Mouse (Mus musculus) retina, postnatal 7 days (tissue): ENCODE results near the gene Zfp534.
"Not testable (repeated sequence)": the region's sequence is repeated elsewhere in the genome, so short reads cannot be mapped to it uniquely, and the experiment has no call there.

ENCODE experiments used
- DNase-seq: peaks from one replicate; pipeline ENCODE4 v3.0.0-alpha.2; 2012; ENCODE audit warnings: low read depth, low spot score

The Zfp534 gene

GRCm38 (mm10) chr4:147702453-147702852 is at the start of gene Zfp534:
Gene Zfp534 (minus strand): TSS chr4:147702553.
- DNase-seq = not testable (repeated sequence)

GRCm38 (mm10) chr4:147746255-147746654 is 43.9 kb upstream of the Zfp534 start:
- not testable (repeated sequence) for DNase-seq

GRCm38 (mm10) chr4:147738636-147739369 is 36.5 kb upstream of the Zfp534 start:
- DNase-seq = peak; percentile 8

GRCm38 (mm10) chr4:147655245-147655644 is 47.1 kb downstream of the Zfp534 start:
- not testable (repeated sequence) for DNase-seq

- DNase-seq = not testable (repeated sequence)
These were observed 54.9 kb downstream of the Zfp534 start for GRCm38 (mm10) chr4:147647407-147647806.

- not testable (repeated sequence) for DNase-seq
These were observed 59.9 kb downstream of the Zfp534 start, which contains the start of gene Zfp979 for GRCm38 (mm10) chr4:147642413-147642812. Gene Zfp979 (minus strand): TSS chr4:147642513.

GRCm38 (mm10) chr4:147641932-147642331 is 60.4 kb downstream of the Zfp534 start:
- not testable (repeated sequence) for DNase-seq

GRCm38 (mm10) chr4:147633818-147634262 is 68.5 kb downstream of the Zfp534 start:
- not testable (repeated sequence) for DNase-seq
